Mouse (Mus musculus) retina, embryonic 14.5 days (tissue): ENCODE measurements around the gene Syt14.

Experiments
- DNase-seq: peaks from one replicate; pipeline ENCODE4 v3.0.0-alpha.2; 2015; ENCODE audit warnings: low spot score

The Syt14 gene

DNA sequence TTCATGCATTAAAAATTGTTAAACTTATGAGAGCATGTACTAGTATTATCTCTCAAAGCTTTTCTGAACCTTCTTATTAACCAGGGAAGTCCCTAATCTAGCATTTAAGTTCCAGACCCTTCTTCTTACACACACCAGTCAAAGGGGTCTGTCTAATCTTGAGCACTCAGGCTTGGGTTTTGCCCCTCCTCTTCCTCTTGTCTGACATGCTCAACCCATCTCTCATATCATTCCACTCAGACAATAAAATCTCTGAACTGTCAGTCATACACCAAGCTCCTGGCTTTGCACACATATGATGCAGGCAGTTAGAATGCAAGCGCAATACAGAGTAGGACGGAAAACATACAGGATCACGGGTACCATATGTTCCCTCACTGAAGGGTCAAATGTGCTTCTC is 48.4 kb downstream of the Syt14 start:
- DNase-seq = no peak

DNA sequence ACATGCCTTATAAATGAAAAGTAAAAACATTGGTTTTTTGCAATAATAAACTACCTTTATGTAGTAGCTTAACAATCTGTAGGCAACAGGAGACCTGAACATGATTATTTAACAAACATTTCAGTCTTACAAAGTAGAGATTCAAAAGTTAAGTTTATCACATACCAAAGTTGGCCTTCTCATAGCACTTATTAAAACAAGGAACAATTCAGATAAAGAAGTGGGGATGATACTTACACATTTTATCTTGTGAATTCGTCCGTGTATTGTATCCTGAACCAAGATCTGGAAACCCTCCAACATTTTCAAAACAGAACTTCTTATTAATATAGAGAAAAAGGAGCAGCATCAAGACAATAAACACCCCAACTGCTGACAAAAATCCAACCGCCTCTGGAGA is 49.1 kb downstream of the Syt14 start:
- DNase-seq = no peak

DNA sequence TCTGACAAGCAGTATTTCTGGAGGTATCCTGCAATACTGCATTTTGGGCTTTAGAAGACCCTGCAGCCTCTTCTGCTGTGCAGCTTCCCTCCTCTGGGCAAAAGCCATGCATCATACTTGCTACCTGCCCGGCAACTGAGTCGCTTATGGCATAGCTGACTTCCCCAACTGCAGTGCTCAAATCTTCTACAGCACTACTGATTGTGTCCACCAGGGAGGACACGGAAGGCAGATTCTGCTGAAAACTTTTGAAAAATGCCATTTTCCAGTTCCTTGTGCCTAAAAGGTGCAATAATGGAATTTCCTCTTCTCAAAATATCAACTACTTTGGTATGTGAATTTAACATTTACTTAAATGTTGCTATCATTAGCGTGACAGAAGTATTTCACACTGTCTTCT is 51.2 kb downstream of the Syt14 start:
- DNase-seq = no peak

DNA sequence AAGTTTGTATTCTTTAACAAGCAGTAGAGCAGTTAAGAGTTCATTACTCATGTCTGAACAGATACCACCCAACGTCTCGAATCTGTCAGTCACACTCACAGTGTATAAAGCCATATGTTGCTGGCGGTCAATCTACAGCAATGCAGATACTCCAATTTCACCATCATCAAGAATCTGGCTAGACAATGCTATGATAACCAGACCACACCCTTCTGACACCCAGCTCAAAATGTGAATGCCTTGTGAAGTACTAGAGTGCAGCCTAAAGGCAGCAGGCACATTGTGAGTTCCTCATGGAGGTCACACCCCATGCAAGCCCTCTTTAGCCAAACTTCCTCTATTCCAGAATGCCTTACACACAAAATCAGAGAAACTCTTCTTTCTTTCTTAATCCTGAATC is 53.9 kb downstream of the Syt14 start:
- no peak for DNase-seq

DNA sequence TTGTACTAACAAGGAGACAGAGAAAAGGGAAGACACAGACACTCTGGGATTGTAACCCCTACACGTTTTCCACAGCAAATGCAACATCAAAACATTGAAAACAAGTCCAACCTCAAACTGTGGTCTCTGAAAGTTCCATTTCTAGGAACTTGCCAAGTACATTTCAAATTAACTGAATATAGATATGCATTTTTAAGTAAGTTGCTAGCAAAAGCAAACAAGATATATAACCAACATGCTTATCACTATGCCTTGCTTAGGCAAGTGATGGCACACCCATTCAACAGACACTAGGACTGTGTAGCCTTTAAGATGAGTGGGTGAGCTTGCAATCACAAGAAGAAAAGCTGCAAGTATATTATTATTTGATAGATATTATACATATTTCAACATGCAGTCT is 54.5 kb downstream of the Syt14 start:
- DNase-seq = no peak

DNA sequence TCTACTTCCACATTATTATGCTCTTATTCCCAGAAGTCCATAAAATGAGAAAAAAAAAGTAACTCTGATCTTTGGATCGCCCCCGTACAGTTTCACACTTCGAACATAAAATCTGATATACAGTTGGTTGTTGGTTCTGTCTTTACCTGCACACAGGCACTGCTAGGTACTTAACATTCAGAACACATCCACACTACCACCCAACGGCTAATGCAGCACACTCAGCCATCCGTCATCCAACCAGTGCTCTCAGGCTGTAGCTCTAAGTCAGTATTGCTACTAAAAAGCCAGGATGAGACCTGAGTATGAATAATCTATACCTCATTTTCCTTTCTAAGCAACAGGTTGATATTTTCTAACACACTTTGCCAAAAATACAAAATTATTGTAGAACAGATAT is 73.3 kb downstream of the Syt14 start:
- no peak for DNase-seq

DNA sequence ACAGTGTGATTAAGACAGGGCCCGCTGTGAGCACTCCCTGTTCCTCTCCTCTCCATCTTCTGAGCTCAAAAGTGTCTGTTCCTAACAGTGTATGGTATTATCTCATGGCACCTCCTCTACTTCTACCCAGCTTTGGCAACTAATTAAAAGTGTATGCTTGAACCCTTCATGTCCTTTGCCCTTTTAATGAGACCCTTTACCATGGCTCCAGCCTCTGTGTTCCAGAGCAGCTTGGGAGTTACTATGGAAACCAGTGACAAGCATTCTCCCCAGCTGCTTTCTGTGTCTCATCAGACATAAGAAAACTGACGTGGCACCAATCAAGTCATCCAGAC is 87.8 kb downstream of the Syt14 start:
- DNase-seq = peak; percentile 77

DNA sequence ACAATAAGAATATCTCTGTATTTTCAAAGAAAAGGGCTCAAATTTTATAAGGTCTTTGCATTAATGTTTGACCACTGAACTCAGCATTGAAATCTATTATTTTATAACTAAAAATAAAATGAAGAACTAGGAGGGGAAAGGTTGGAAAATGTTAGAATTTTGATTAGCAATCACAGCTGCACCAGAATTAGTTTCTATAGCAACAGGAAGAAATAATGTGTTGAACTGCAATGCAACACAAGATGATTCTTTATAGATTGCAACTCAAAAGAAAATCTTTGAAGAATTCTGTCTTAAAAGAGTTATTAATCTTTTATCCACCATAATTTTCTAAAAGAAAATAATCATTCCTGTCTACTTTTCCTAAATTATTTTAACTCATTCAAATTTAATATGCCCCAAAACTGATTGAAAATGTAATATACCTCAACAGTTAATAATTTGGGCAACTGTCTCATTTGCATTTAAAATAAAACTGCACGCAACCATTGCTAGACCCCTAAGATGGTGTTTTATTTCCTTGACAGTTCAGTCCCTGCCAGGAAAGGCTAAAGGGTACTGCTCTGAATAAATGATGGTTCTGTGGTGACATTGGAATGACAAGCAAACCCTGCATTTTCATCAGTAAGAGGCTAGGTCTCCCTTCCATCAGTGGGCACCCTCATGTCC is 88.3 kb downstream of the Syt14 start:
- no peak for DNase-seq

DNA sequence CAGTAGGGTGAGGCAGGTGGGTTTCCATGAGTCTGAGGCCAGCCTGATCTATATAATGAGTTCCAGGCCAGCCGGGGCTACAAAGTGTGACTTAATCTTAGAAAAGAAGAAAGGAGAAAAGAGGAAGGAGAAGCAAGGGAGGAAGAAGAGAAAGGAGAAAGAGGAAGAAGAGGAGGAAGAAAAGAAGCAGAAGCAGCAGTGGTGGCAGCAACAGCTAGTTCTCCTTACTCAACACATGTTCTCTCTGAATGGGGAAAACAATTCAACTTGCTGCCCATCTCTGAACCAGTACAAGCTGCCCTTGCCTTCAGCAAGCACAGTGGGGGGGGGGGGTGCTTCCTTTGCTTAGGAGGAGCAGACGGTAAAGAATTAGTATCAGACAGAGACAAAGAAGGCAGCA is 96.5 kb downstream of the Syt14 start:
- no peak for DNase-seq

DNA sequence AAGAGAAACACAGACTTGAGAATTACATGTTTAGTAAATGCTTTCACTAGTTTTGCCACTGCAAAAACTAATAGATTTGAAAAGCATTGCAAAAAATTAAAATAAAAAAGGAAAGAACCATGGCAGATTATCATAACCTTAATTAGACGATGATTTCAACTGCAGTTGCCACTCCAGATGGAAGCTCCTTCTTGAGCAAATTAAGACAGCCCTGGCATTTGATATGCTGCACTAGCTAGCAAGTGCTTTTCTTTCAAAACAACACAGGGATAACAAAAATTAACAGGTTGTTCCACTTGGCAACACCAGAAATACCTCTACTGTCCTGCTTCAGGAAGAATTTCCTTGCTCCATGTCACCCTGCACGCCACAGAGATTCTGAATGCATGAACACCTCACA is 97.6 kb downstream of the Syt14 start:
- no peak for DNase-seq

DNA sequence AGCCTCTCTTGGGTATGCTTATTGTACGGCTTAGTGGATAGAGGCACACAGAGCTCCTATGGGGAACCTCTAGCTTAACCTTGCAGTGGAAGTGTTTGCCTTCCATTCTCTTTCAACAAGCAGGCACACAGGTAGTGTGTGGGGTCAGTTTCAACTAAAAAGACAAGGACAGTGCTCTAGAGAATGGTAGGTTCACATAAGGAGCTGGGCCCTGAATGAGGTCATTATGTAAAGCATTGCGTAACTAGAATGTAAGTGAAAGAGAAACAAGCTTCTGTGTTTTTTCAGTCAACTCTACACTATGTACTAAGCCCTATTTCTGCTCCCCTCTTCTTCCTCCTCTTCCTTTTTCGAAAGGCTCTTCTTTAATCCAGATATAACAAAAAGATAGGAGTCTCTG is 103.8 kb downstream of the Syt14 start:
- DNase-seq = no peak

DNA sequence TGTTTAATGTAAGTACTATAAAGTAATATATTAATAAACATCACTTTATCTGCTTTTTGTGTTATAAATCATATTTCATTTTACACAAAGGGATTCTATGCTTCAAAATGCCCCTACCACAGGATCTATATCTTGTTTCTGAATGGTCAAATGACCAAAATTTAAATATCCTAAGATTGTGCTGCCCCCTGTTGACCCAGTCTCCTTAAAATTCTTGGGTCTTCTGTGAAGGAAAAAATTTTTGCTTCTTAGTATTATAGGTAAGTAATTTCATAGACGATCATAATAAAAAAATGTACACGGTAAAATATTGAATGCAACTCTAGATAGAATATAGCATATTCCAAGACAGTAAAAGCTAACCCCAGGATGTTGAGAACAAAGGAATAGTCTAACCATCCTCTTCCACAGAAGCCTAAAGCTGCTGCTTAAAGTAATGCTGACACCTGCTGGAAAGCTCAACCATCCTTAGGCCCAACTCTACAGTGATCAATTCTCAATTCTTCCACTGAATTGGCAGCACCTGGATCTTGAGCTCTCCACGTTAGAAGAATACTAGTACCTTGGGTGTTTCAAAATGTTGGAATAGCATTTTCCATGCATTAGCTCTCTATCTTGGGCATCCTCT is 123.4 kb downstream of the Syt14 start:
- DNase-seq = peak; percentile 66

DNA sequence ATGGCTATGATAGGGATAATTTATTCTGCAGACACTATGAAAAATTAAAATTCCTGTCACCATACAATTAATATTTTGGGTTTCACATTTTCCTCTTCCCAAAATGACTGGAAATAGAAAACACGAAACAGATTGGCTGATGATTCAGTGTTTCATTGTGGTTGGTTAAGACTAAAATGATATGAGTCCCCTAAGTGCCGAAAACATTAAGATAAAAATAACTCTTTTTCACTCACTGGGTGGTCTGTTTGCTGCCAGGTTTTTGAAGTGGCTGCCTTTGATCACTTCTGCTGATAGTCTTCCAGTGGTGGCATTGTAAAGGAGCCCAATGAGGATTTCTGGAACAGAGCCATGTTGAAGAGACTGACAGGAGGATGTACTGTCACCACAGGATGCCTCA is 134.1 kb downstream of the Syt14 start:
- DNase-seq = no peak

DNA sequence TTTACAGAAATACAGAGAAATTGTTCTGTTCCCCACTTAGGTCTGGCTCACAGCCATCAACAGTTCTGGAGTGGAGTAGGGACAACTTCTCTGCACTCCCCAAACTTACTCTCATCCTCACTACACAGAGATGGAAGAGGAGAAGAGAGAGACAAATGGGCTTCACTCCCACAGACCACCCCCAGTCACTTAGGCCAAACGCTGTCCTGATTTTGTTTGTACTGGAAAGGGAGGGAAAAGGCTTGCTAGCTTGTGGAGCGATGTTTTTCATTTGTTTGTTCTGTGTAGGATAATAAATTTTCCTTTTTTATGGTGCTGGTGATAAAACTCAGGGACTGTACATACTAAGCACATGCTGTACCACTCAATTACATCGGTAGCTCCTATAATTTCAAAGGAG is 134.7 kb downstream of the Syt14 start:
- no peak for DNase-seq

DNA sequence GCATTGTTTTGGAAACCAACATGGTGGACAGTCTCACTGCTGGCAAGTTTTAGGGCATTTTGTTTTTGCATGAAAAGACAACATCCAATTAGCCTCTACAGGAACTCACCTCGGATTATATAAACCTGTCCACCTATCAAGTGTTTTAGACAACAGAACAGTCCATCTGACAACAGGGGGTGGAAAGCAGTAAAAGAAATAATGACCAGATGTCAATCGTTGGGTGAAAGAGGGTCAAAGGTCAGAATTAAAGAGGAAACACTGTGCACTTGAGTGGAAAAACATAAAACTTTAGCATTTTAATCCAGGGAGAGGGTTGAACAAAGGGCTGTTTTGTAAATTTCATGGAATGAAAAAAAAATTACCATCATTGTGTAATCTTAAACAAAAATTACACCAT is 136.8 kb downstream of the Syt14 start:
- DNase-seq = no peak

DNA sequence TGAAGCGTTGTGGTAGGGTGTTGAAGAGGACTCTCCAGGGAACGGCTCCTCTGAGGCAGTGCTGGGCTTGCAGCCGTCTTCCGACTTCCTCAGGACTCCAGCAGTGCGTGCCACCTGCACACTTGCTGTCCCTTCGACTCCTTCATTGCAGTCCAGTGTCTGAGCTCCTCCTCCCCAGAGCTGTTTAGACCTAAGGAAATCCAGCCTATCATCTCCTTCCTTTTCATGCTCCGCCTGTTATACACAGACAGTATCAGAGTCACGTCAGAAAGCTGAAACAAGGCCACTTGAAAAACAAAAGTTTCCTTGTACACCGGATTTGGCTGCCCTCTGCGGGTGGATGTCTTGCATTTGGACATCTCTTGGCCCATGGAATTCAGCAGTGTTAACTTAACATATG is 138.4 kb downstream of the Syt14 start:
- no peak for DNase-seq

DNA sequence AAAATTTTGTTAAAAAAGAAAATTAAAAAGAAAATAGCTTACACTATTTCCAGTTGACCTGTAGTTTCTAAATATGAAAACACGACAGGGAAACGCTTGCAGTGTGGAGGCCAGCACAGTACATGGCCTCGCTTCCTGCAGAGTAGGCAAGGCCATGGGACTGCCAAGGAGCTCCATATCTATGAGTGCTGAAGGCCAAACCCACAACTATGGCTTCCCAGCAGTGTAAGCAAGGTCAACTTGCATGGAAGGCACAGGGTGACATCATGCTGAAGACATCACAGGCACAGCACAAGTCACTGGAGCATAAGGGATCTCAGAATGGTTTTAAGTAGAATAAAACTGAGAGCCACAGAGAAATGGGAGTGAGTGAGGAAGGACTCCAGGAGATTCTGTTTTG is 139.5 kb downstream of the Syt14 start:
- DNase-seq = no peak

DNA sequence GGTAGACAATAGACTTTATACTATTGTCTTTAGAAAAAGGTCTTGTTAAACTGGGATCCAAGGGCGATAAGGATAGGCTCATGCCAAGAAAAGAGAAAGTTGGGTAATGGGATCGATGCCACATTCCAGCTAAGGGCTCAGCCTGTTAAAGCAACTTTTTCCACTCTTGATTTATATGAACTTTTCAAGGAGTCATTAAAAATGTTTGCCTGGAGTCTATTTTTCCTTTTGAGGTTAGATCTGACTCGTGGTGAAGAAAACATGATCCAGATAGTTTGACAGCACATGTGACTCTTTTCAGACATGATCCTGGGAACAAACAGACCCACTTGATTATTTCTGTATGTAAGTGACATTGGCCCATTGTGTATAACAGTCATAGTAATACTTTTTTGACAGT is 144.9 kb downstream of the Syt14 start:
- DNase-seq = no peak

DNA sequence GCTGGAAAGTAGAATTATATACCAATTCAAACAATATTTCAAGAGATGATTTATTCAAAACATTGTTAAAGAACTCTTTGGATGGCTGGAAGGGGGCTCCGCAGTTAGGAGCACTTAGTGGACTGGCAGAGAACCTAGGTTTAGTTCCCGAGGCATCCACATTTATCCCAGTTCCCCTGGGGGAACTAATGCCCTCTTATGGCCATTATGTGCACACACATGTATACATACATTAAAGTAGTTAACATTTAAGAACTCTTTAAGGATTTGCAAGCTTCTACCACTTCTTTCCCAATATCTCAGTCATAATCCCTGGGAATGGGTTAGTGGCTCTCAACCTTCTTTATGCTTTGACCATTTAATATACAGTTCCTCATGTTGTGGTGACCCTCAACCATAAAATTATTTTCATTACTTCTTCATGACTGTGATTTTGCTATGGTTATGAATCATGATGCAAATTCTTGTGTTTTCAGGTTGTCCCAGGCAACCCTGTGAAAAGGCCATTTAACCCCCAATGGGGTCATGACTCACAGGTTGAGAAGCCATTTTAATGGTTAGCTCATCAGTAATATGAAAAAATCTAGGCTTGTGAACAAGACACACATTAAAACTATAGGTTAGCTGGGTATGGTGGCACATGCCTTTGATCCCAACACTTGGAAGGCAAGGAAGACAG is 152.8 kb downstream of the Syt14 start:
- DNase-seq = no peak

DNA sequence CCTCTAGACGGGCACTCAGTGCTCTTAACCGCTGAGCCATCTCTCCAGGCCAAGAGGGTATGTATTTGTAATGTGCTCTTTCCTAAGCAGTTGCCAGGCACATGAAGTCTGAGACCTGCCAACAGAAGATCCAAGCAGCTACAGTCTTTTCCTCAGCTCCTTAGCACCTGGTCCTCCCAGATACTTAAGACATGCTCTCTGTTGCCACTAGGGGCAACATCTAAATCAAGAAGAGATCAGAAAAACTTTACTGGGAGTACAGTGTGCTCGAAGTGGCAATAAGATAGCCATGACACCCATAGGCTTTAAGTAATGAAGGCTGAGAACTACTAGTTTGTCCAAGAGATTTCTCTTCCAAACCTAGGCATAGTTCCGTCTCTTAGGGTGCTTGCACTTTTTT is 155.4 kb downstream of the Syt14 start:
- no peak for DNase-seq

DNA sequence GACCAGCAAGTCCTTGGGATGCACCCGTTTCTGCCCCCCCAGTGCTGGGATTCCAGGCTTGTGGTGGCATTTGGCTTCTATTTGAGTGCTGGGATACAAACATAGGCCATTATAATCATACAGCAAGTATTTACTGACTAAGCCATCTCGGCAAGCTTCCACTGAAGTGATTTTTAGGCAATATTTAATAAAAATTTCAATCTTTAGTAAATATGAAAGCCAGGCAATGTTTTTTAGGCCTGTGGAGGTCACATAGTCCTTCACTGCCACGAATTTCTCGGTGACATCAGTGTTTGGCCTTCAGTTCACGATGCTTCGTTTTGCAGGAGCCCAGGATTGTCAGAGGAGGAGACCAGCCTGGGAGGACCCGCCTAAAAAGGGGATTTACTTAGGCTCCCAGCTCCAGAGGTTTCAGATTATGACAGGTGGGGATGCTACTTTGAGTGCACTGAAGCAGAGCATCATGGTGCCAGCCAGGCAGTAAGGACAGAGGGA is 156.4 kb downstream of the Syt14 start:
- DNase-seq = no peak

DNA sequence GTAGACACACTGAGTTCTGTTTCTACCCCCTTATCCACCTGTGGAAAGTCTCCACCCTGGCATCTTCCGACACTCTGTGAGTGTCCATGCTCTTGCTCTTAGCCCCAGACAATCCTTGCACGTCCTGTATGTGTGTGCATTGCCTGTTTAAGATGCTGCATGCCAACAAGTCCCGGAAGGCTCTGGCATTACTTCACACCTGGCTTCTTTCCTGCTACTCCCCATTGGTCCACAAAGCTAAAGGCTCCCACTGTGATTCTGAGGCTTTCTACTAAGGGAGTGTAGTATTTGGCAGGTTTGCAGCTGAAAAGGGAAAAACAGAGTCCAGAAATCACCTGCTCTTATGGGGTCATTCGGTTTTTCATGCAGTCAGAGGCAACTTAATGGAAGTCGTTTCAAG is 162.7 kb downstream of the Syt14 start:
- no peak for DNase-seq

DNA sequence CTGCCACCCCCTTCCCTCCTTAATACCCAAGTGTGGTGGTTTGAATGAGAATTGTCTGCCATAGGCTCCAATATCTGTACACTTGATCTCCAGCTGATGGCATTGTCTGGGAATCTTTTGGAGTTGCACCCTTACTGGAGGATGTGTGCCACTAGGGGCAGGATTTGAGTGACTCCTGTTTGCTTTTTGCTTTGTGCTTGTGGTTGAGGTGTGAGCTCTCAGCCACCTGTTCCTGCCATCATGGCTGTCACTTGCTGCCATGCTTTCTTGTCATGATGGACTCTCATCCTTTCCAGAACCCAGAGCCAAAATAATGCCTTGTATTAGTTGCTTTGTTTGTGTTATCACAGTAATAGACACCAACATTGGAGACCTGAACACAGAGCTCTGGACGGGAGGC is 165.8 kb downstream of the Syt14 start:
- DNase-seq = no peak

DNA sequence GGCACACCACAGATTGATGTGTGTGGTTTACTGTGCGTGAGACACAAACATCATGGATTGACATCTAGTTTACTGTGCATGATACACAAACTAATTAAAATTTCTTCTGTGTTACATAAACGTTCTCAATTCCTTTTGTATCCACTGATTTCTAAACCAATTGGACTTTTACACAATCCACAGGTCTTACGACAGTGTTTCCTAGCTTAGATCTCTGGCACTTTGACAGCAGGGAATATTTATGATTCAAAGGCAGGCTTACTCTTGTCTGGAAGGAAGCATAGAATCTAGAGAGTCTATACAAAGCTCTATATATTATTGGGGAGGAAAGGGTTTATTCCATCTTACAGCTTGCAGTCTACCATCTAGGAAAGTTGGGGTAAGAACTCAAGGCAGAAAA is 171.1 kb downstream of the Syt14 start:
- DNase-seq = no peak
